Mouse (Mus musculus): ENCODE measurements around the gene Dclk1.

DNA sequence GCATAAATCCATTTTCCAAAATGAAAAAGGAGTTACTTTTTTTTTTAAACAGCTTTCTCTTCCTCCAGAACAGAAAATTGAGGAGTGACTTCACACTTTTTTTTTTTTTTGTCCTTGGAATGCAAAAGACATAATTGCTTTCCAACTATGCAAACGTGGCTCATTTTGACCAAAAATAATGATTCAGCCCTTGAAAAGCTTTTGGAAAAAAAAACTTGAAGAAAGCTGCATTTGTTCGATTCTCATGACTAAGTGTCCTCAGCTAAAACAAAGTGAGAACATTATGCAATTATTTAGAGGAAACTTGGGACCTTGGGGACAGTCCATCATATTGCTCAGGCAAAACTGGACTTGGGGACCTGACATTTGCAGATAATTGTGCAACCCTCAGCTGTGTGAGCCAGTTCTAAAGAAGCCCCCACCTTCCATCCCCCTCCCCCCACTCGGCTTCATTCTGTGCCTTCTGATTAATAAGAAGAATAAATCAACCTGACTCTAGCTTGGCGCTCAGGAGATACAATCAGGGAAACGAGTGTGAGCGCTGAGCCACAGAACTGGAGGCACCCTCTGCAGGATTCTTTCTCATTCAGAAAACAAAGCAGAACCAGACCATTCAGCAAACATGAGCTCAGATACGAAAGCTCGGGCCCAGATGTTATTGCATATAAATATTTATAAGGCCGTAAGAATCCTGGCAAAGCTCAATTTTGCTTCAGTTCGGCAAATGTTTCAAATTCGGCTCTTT is 329.6 kb downstream of the Dclk1 start:
- TF ChIP-seq POLR2A (IDR thresholded peaks at IDR 0.05; ENCODE audit: low read depth, low read length) (no peak), CTCF (IDR thresholded peaks at IDR 0.05; ENCODE audit: borderline replicate concordance, insufficient read depth, low read length) (no peak)
